26 mouse cellular contexts compared by ENCODE assay signal in genomic region chr12:3590039-3590438, GRCm38 (mm10). TPM values are rescaled to one million over a fixed set of nuclear protein-coding genes. Genes with fewer than 3 reads are reported as not detected.
DNase-seq lines count a peak whose midpoint lies in the region; ATAC-seq and TF ChIP-seq lines count a peak whose summit lies in the region.
"Had no signal": no experiment of that assay in that cellular context is flagged by ENCODE, and none has a peak within 500 bp of the region (broad histone marks: within the 10 kb centered on the region; RNA-seq: fewer than 3 reads in every experiment).

No protein-coding gene starts in this region.

- H3K9me3 ChIP-seq in forebrain, postnatal 0 days (ENCODE audit: low read length), result no peaks in the 10 kb centered on the region
- no peaks in the 10 kb centered on the region for H3K9me3 ChIP-seq in forebrain, embryonic 16.5 days (ENCODE audit: control insufficient read depth, low read length)
- H3K9me3 ChIP-seq: embryonic facial prominence, embryonic 12.5 days; embryonic facial prominence, embryonic 15.5 days; heart, embryonic 12.5 days; heart, embryonic 15.5 days had no signal

- DNase-seq in forebrain, postnatal 0 days, result no peak
- DNase-seq in testis, postnatal 10 days (ENCODE audit: low spot score), result no peak
- peak; percentile 56 for DNase-seq in ZHBTc4 (ENCODE audit: low read depth, low spot score)
- DNase-seq in frontal cortex, postnatal 25 days (ENCODE audit: low spot score in 2 of 2), result no peak
- DNase-seq: adrenal gland, adult 8-10 months; adrenal gland, postnatal 25 days; cerebellum, adult 18-20 months; cerebellum, adult 9-11 months; cerebellum, postnatal 25 days; gastrocnemius, adult 2 months; gastrocnemius, postnatal 14 days; heart, adult 18-20 months; heart, postnatal 10 days; heart, postnatal 4 days; kidney, adult 18-20 months had no signal

- H3K9ac ChIP-seq in forebrain, postnatal 0 days, result no peak overlapping the region
- no peak overlapping the region for H3K9ac ChIP-seq in forebrain, embryonic 16.5 days (replicated peaks; ENCODE audit: low read depth, low read length)
- H3K9ac ChIP-seq: embryonic facial prominence, embryonic 12.5 days; embryonic facial prominence, embryonic 15.5 days; heart, embryonic 12.5 days; heart, embryonic 15.5 days; hindbrain, embryonic 14.5 days had no signal

- no peaks in the 10 kb centered on the region for H3K4me1 ChIP-seq in forebrain, postnatal 0 days (ENCODE audit: insufficient read depth)
- no peaks in the 10 kb centered on the region for H3K4me1 ChIP-seq in forebrain, embryonic 16.5 days (replicated peaks; ENCODE audit: control insufficient read depth, insufficient read depth, low read length)
- H3K4me1 ChIP-seq in testis, adult 2 months (ENCODE audit: control insufficient read depth, insufficient read depth, low read length), result no peaks in the 10 kb centered on the region
- H3K4me1 ChIP-seq: embryonic facial prominence, embryonic 15.5 days had no signal

- H3K27ac ChIP-seq in forebrain, postnatal 0 days (ENCODE audit: low read depth, low read length), result no peak overlapping the region
- H3K27ac ChIP-seq in forebrain, embryonic 16.5 days (ENCODE audit: low read length), result no peak overlapping the region
- no peak overlapping the region for H3K27ac ChIP-seq in testis, adult 2 months (ENCODE audit: control insufficient read depth, insufficient read depth, low read depth, low read length)
- H3K27ac ChIP-seq: embryonic facial prominence, embryonic 12.5 days; embryonic facial prominence, embryonic 15.5 days; gastrocnemius, adult 2 months; heart, embryonic 15.5 days; hindbrain, embryonic 14.5 days; hindbrain, postnatal 0 days had no signal

- H3K4me3 ChIP-seq in forebrain, postnatal 0 days (ENCODE audit: low read depth, low read length), result no peak overlapping the region
- no peak overlapping the region for H3K4me3 ChIP-seq in forebrain, embryonic 16.5 days (replicated peaks; ENCODE audit: low read length)
- no peak overlapping the region for H3K4me3 ChIP-seq in testis, adult 2 months (ENCODE audit: control insufficient read depth, low read depth, low read length)
- H3K4me3 ChIP-seq: embryonic facial prominence, embryonic 12.5 days; embryonic facial prominence, embryonic 15.5 days; gastrocnemius, adult 2 months; heart, embryonic 12.5 days; heart, embryonic 15.5 days had no signal

- TF ChIP-seq POLR2A in testis, adult 2 months (IDR thresholded peaks at IDR 0.05; ENCODE audit: control insufficient read depth, low read depth, low read length), result no peak

- no peak for ATAC-seq in forebrain, postnatal 0 days
- ATAC-seq in forebrain, embryonic 16.5 days, result no peak
- ATAC-seq: forebrain, embryonic 14.5 days; hindbrain, postnatal 0 days; inflammation-experienced regulatory T-cells, adult 6 months; intestine, embryonic 16.5 days had no signal

- H3K4me2 ChIP-seq in forebrain, postnatal 0 days (ENCODE audit: low read depth), result no peak overlapping the region
- H3K4me2 ChIP-seq in forebrain, embryonic 16.5 days (ENCODE audit: low read length), result no peak overlapping the region
- H3K4me2 ChIP-seq: embryonic facial prominence, embryonic 12.5 days; embryonic facial prominence, embryonic 15.5 days; heart, embryonic 12.5 days; heart, embryonic 15.5 days; hindbrain, embryonic 14.5 days had no signal

- no peaks in the 10 kb centered on the region for H3K27me3 ChIP-seq in forebrain, postnatal 0 days (ENCODE audit: insufficient read depth, low read length)
- no peaks in the 10 kb centered on the region for H3K27me3 ChIP-seq in forebrain, embryonic 16.5 days (replicated peaks; ENCODE audit: control insufficient read depth, insufficient read depth, low read length)
- no peaks in the 10 kb centered on the region for H3K27me3 ChIP-seq in testis, adult 2 months (ENCODE audit: control insufficient read depth, insufficient read depth, low read length)
- H3K27me3 ChIP-seq: embryonic facial prominence, embryonic 12.5 days; embryonic facial prominence, embryonic 15.5 days; heart, embryonic 12.5 days; heart, embryonic 15.5 days had no signal

- 0 out of 2 replicates have a peak, but pooled peaks have one; percentile 7 for TF ChIP-seq CTCF in forebrain, postnatal 0 days (IDR thresholded peaks at IDR 0.05; ENCODE audit: low read depth)
- TF ChIP-seq CTCF in testis, adult 2 months (IDR thresholded peaks at IDR 0.05; ENCODE audit: control insufficient read depth, insufficient read depth, insufficient replicate concordance, low read depth, low read length), result 0 out of 2 replicates have a peak, but pooled peaks have one; percentile 5

- H3K36me3 ChIP-seq in forebrain, postnatal 0 days (ENCODE audit: insufficient read depth), result peaks cover 11% of the 10 kb centered on the region
- H3K36me3 ChIP-seq in forebrain, embryonic 16.5 days (ENCODE audit: control insufficient read depth, insufficient read depth), result peaks cover 3% of the 10 kb centered on the region; the same call in 1 of the 2 replicates
- H3K36me3 ChIP-seq in testis, adult 2 months (ENCODE audit: control insufficient read depth, insufficient read depth, low read length), result no peaks in the 10 kb centered on the region
- H3K36me3 ChIP-seq: heart, embryonic 15.5 days had no signal

- 97% methylated on average over 9 of the region's 9 CpGs for WGBS in forebrain, postnatal 0 days
- WGBS in forebrain, embryonic 16.5 days, result over 99% methylated on average over 9 of the region's 9 CpGs

RNA-seq across cellular contexts. Expression of gene Dtnb, which starts 17.9 kb away (rescaled TPM):
- total RNA-seq in forebrain, postnatal 0 days (2014; rRNA removed), result 51.0 and 52.2 TPM in 2 replicates
- 35.7 and 45.7 TPM in 2 replicates for polyA plus RNA-seq in forebrain, postnatal 0 days (2015; fragmentation: Nextera tagmentation; extraction: Ambion mirVana)
- 34.0 and 36.8 TPM in 2 replicates for polyA plus RNA-seq in forebrain, embryonic 16.5 days (2015; fragmentation: Nextera tagmentation; extraction: Ambion mirVana)
- 146 and 174 TPM in 2 replicates for polyA plus RNA-seq in testis, adult 2 months (2012; rRNA removed)
